Mouse (Mus musculus) brain, embryonic 14.5 days (tissue): ENCODE measurements around the gene Otub1. TPM values are rescaled to one million over a fixed set of nuclear protein-coding genes. Genes with fewer than 3 reads are reported as not detected.

ENCODE experiments used
- DNase-seq: peaks from one replicate; pipeline ENCODE4 v3.0.0-alpha.2; 2011; ENCODE audit warnings: low read depth
- CTCF ChIP-seq: fragments of 200-500 bp; IDR thresholded peaks from 2 replicates; pipeline ENCODE4 v1.5.1; 2012; ENCODE audit warnings: inconsistent platforms, mild to moderate bottlenecking, moderate library complexity, borderline replicate concordance; ENCODE audit not compliant: insufficient read depth, insufficient read length; ENCODE audit errors: extremely low read depth
- POLR2A ChIP-seq: fragments of 200-500 bp; IDR thresholded peaks from 2 replicates; pipeline ENCODE4 v1.6.1; 2012; ENCODE audit warnings: mild to moderate bottlenecking, inconsistent platforms, borderline replicate concordance; ENCODE audit not compliant: poor library complexity, insufficient read depth, insufficient read length, severe bottlenecking; ENCODE audit errors: extremely low read depth
- polyA plus RNA-seq: library from polyadenylated mRNA; depleted of rRNA; stranded (reverse); fragments of >200 nt; gene quantifications from 2 replicates; pipeline ENCODE4 v1.2.3, GENCODE M21; 2012; rRNA removed

Otub1 gene
- polyA plus RNA-seq, 1 experiment = 209 TPM

DNA sequence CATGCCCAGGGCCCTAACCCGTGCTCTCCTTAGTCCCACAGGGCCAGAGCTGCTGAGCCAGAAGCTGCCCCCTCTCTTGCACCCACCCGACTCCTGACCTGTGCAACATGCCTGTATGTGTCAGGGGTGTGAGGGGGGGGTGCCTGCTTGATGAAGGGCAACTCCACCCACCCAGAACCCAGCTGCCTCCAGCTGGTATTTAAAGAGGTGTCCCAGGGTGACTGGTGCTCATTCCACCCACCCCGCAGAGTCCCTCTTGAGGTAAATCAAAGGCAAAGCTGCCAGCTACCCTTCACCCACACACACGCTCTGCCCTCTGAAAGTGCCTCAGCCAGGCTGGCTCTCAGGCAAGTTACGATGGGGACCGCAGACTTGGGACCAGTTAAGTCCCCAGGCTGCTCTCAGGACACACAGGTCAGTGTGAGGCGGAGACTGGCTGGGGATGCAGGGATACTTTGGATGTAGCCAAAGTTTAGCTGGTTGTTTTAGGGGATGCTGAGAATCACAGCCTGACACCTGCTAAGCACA lies 56.9 kb downstream of the Otub1 start:
- TF ChIP-seq POLR2A (no peak), CTCF (no peak)
- no peak for DNase-seq

DNA sequence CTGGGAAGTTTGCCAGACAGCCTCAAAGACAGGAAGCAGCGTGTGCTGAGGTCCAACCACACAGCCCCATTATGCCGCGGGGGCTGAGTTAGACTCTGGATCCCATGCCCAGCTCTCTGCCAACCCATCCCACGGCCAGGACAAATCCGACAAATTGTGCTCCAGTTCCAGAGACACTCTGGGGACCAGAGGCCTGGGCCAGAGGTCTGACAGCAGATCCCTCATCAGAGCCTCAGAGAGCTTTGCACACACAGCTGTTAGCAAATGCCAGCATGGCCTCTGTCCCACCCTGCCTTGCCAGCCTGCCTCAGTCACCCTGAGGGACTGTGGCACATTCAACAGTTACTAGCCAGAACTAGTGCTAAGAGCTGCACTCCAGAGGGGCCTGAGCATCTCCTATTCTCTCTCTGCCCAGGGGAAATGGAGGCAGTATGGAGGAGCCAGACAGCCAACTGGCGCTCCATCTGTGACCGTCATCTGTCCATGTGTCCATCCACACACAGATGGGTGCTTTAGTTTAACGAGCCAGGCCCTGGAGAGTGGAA lies 57.5 kb downstream of the Otub1 start:
- TF ChIP-seq POLR2A = no peak
- TF ChIP-seq CTCF = no peak
- DNase-seq = peak; percentile 84

Other genes with a start within 250 kb of the Otub1 start
- 359 and 550 TPM in 2 replicates for gene Ppp1r14b, start 231.3 kb downstream of the Otub1 start, polyA plus RNA-seq
- 22.7 and 28.3 TPM in 2 replicates for gene Plcb3, start 229.8 kb downstream of the Otub1 start, polyA plus RNA-seq
- gene Fkbp2, start 225.8 kb downstream of the Otub1 start, polyA plus RNA-seq = 50.3 and 61.0 TPM in 2 replicates
- gene Vegfb, start 218.7 kb downstream of the Otub1 start, polyA plus RNA-seq = 28.6 and 39.3 TPM in 2 replicates
- 25.7 and 31.3 TPM in 2 replicates for gene Dnajc4, start 213.7 kb downstream of the Otub1 start, polyA plus RNA-seq
- gene Nudt22, start 210.2 kb downstream of the Otub1 start, polyA plus RNA-seq = 15.4 and 21.5 TPM in 2 replicates
- 18.6 and 25.5 TPM in 2 replicates for gene Trpt1, start 210.2 kb downstream of the Otub1 start, polyA plus RNA-seq
- gene Fermt3, start 186.8 kb downstream of the Otub1 start, polyA plus RNA-seq = 4.8 and 5.3 TPM in 2 replicates
- gene Stip1, start 166.3 kb downstream of the Otub1 start, polyA plus RNA-seq = 151 and 158 TPM in 2 replicates
- gene Macrod1, start 149.5 kb downstream of the Otub1 start, polyA plus RNA-seq = 5.7 and 8.2 TPM in 2 replicates
- gene Flrt1, start 100.6 kb downstream of the Otub1 start, polyA plus RNA-seq = 2.5 and 4.3 TPM in 2 replicates
- 458 and 614 TPM in 2 replicates for gene Cox8a, start 11.3 kb upstream of the Otub1 start, polyA plus RNA-seq
- 74.8 and 79.2 TPM in 2 replicates for gene Naa40, start 34.9 kb upstream of the Otub1 start, polyA plus RNA-seq
- 134 and 211 TPM in 2 replicates for gene Rcor2, start 61.0 kb upstream of the Otub1 start, polyA plus RNA-seq
- 70.4 and 98.0 TPM in 2 replicates for gene Mark2, start 135.5 kb upstream of the Otub1 start, polyA plus RNA-seq
- gene Spindoc, start 176.7 kb upstream of the Otub1 start, polyA plus RNA-seq = 48.2 and 49.2 TPM in 2 replicates
- gene 2700081O15Rik, start 211.3 kb upstream of the Otub1 start, polyA plus RNA-seq = 162 and 167 TPM in 2 replicates